Mouse (Mus musculus) testis, adult 2 months (tissue): Measurements from ENCODE around the gene Tac2.

Experiments used
- CTCF ChIP-seq: fragments of 200-500 bp; IDR thresholded peaks from 2 replicates; pipeline ENCODE4 v1.5.1; 2012; ENCODE audit warnings: low read depth, mild to moderate bottlenecking, inconsistent platforms, low read length, moderate library complexity; ENCODE audit not compliant: control insufficient read depth, insufficient read depth, insufficient replicate concordance
- POLR2A ChIP-seq: fragments of 200-500 bp; IDR thresholded peaks from 2 replicates; pipeline ENCODE4 v1.6.1; 2012; ENCODE audit warnings: low read depth, mild to moderate bottlenecking, inconsistent platforms, low read length, moderate library complexity; ENCODE audit not compliant: control insufficient read depth

- TF ChIP-seq CTCF = no peak
- TF ChIP-seq POLR2A = no peak
Observed at GRCm38 (mm10) chr10:127705783-127706182, 18.5 kb upstream of the Tac2 start.
